Mouse (Mus musculus): Measurements from ENCODE around the gene Ctsw. TPM values are rescaled to one million over a fixed set of nuclear protein-coding genes. Genes with fewer than 3 reads are reported as not detected.

The Ctsw gene
- polyA plus RNA-seq, 1 experiment from 2014 or later = 1.1 TPM

GRCm38 (mm10) chr19:5457746-5458442 lies 10.4 kb downstream of the Ctsw start, which contains the start of gene Ccdc85b:
Gene Ccdc85b (minus strand): TSS chr19:5457894.
- peak within 1 kb of the TSS; percentile 92 for H3K27ac ChIP-seq
- H3K36me3 ChIP-seq = peaks cover 25% of the 10 kb centered on the region
- H3K9ac ChIP-seq = peak within 1 kb of the TSS; percentile 82
- H3K4me2 ChIP-seq = peak within 1 kb of the TSS; percentile 95
- H3K9me3 ChIP-seq (replicated peaks) = no peaks in the 10 kb centered on the region
- ATAC-seq (replicated peaks; ENCODE audit: low FRiP score) = peak; percentile 11; the same call in 1 of the 2 replicates
- H3K4me1 ChIP-seq = peaks cover 59% of the 10 kb centered on the region
- H3K27me3 ChIP-seq = 0 out of 2 replicates have a peak, but pooled peaks cover 2% of the 10 kb centered on the region
- WGBS = 15% methylated on average over 14 of the region's 14 CpGs
- H3K4me3 ChIP-seq (replicated peaks) = peak within 1 kb of the TSS; percentile 68

- Histone ChIP-seq H3K36me3 (peaks cover 18% of the 10 kb centered on the region), H3K4me1 (peaks cover 59% of the 10 kb centered on the region), H3K9me3 (replicated peaks) (no peaks in the 10 kb centered on the region), H3K4me2 (peak overlapping the region; percentile 95), H3K27ac (peak overlapping the region; percentile 92), H3K9ac (peak overlapping the region; percentile 82), H3K4me3 (replicated peaks) (peak overlapping the region; percentile 68), H3K27me3 (0 out of 2 replicates have a peak, but pooled peaks cover 2% of the 10 kb centered on the region)
- peak; percentile 90 for ATAC-seq (replicated peaks; ENCODE audit: low FRiP score)
- under 1% methylated on average over 67 of the region's 70 CpGs for WGBS
These were observed 11.2 kb downstream of the Ctsw start for GRCm38 (mm10) chr19:5456922-5457745.

- Histone ChIP-seq H3K9ac (peak overlapping the region; percentile 82), H3K4me1 (peaks cover 53% of the 10 kb centered on the region), H3K4me3 (replicated peaks) (peak overlapping the region; percentile 68), H3K36me3 (peaks cover 13% of the 10 kb centered on the region), H3K27me3 (0 out of 2 replicates have a peak, but pooled peaks cover 2% of the 10 kb centered on the region), H3K27ac (peak overlapping the region; percentile 92), H3K4me2 (peak overlapping the region; percentile 95), H3K9me3 (replicated peaks) (no peaks in the 10 kb centered on the region)
- no peak; the same call in 1 of the 2 replicates for ATAC-seq (replicated peaks; ENCODE audit: low FRiP score)
- WGBS = 3% methylated on average over 24 of the region's 26 CpGs
These were observed 11.9 kb downstream of the Ctsw start for GRCm38 (mm10) chr19:5456241-5456921.

DNA sequence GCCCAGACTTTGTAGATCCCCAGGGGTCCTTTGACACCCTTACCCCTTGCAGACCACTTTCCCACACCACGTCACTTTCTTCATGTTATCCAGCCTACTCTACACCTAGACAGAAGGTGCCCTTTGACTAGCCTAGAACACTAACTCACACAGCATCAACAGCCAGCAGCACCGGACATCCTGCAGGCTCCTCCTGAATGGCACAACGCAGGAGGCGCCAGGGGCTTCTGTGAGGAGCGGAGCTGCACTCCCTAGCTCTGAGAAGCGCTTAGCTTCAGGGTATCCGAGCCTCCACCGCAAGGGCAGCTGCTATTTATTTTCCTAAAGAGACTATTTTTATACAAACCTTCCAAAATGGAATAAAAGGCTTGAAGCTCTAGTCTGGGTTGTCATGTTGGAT lies 12.7 kb downstream of the Ctsw start:
- Histone ChIP-seq H3K9me3 (replicated peaks) (no peaks in the 10 kb centered on the region), H3K9ac (peak overlapping the region; percentile 6; the same call in 1 of the 2 replicates), H3K4me1 (peaks cover 47% of the 10 kb centered on the region), H3K4me3 (replicated peaks) (peak overlapping the region; percentile 68), H3K4me2 (peak overlapping the region; percentile 95), H3K27me3 (peaks cover 6% of the 10 kb centered on the region; the same call in 1 of the 2 replicates), H3K27ac (peak overlapping the region; percentile 92), H3K36me3 (peaks cover 13% of the 10 kb centered on the region)
- WGBS = 55% methylated on average over 8 of the region's 8 CpGs
- ATAC-seq (replicated peaks; ENCODE audit: low FRiP score) = no peak

GRCm38 (mm10) chr19:5455037-5455436 lies 13.3 kb downstream of the Ctsw start:
- Histone ChIP-seq H3K4me3 (replicated peaks) (peak overlapping the region; percentile 68), H3K9ac (peak overlapping the region; percentile 6), H3K4me1 (peaks cover 45% of the 10 kb centered on the region), H3K4me2 (peak overlapping the region; percentile 95), H3K9me3 (replicated peaks) (no peaks in the 10 kb centered on the region), H3K36me3 (peaks cover 13% of the 10 kb centered on the region), H3K27ac (no peak overlapping the region; the same call in 1 of the 2 replicates), H3K27me3 (peaks cover 11% of the 10 kb centered on the region)
- no peak for ATAC-seq (replicated peaks; ENCODE audit: low FRiP score)
- 66% methylated on average over 12 of the region's 12 CpGs for WGBS

- no peak for ATAC-seq (replicated peaks; ENCODE audit: low FRiP score)
- Histone ChIP-seq H3K4me3 (replicated peaks) (no peak overlapping the region), H3K4me1 (peaks cover 48% of the 10 kb centered on the region), H3K9ac (no peak overlapping the region), H3K36me3 (peaks cover 13% of the 10 kb centered on the region), H3K9me3 (replicated peaks) (no peaks in the 10 kb centered on the region), H3K27me3 (peaks cover 42% of the 10 kb centered on the region), H3K4me2 (no peak overlapping the region), H3K27ac (no peak overlapping the region)
- 78% methylated on average over 6 of the region's 6 CpGs for WGBS
These were observed 16.5 kb downstream of the Ctsw start for GRCm38 (mm10) chr19:5451766-5452165.

DNA sequence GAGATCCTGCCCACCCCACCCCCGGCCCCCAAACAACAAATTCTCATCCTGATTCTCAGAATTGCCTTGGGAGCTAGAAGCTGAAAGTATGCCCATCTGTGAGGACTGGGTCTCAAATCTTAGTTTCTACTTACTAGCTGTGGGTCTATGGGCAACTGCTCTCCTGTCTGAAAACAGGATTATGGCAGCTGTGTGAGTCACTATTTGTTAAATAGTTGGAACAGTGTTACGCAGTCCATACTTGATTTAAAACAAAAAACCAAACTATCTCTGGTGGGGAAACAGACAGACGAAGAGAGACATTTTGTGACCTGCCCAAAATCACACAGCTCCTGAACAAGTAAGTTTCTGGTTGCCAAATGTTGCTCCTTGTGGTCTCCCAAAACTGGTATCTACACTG lies 18.6 kb downstream of the Ctsw start:
- WGBS = 89% methylated on average over 3 of the region's 3 CpGs
- ATAC-seq (replicated peaks; ENCODE audit: low FRiP score) = no peak

DNA sequence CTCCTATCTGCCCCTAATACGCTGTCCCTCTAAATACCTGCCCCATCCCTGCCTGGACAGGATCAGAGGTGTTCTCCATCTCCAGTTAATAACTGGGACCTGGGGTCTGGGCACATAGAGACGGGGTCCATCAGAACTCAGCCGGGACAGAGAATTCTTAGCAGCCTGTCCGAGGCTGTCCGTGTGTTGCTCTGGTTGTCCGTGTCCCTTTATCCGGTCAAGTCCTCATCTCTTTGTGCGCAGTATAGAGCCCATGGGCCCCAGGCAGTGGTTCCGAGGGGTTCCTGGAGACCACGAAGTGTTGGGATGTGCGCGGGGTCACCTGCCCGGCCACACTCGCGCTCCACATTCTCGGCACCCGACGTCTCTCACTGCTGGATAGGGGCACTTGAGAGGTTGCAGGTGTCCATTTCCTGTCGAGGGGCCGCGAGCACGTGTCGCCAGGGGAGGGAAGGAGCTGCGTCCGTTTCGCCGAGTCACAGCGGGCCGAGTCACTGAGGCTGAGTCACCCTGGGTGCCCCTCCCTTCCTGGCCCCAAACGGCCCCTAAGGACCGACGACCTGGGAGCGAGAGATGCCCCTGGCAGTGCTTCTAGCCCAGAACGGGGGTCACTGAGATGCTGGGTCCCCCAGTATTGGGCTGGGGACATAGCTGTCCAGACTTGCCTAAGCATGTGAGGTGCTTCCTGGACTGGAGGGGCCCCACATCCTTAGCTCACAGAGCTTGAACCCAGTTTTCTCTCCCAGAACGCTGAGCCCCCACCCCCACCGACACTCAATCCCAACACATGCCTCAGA lies 19.8 kb downstream of the Ctsw start:
- Histone ChIP-seq H3K27ac (no peak overlapping the region), H3K4me1 (peaks cover 28% of the 10 kb centered on the region), H3K9ac (peak overlapping the region; percentile 40; the same call in 1 of the 2 replicates), H3K27me3 (peaks cover 59% of the 10 kb centered on the region), H3K4me2 (peak overlapping the region; percentile 98), H3K36me3 (peaks cover under 1% of the 10 kb centered on the region; the same call in 1 of the 2 replicates), H3K9me3 (replicated peaks) (no peaks in the 10 kb centered on the region), H3K4me3 (replicated peaks) (peak overlapping the region; percentile 58)
- WGBS = 5% methylated on average over 36 of the region's 36 CpGs
- 0 out of 2 replicates have a peak, but pooled peaks have one; percentile 20 for ATAC-seq (replicated peaks; ENCODE audit: low FRiP score)

More for the DNA sequence above, 18.6 kb downstream of the Ctsw start:
- Histone ChIP-seq H3K9me3 (replicated peaks) (no peaks in the 10 kb centered on the region), H3K27me3 (peaks cover 54% of the 10 kb centered on the region), H3K4me1 (peaks cover 33% of the 10 kb centered on the region), H3K9ac (no peak overlapping the region), H3K4me2 (no peak overlapping the region), H3K27ac (no peak overlapping the region), H3K4me3 (replicated peaks) (no peak overlapping the region), H3K36me3 (peaks cover 11% of the 10 kb centered on the region)

GRCm38 (mm10) chr19:5447515-5448353 lies 20.6 kb downstream of the Ctsw start, which contains the start of gene Fosl1:
Gene Fosl1 (plus strand): TSS chr19:5447547.
- Histone ChIP-seq H3K9ac (peak within 1 kb of the TSS; percentile 40), H3K4me1 (peaks cover 28% of the 10 kb centered on the region), H3K4me2 (peak within 1 kb of the TSS; percentile 98), H3K36me3 (no peaks in the 10 kb centered on the region), H3K27ac (no peak within 1 kb of the TSS), H3K27me3 (peaks cover 59% of the 10 kb centered on the region), H3K4me3 (replicated peaks) (peak within 1 kb of the TSS; percentile 58), H3K9me3 (replicated peaks) (no peaks in the 10 kb centered on the region)
- ATAC-seq (replicated peaks; ENCODE audit: low FRiP score) = peak; percentile 46
- WGBS = under 1% methylated on average over 70 of the region's 70 CpGs

DNA sequence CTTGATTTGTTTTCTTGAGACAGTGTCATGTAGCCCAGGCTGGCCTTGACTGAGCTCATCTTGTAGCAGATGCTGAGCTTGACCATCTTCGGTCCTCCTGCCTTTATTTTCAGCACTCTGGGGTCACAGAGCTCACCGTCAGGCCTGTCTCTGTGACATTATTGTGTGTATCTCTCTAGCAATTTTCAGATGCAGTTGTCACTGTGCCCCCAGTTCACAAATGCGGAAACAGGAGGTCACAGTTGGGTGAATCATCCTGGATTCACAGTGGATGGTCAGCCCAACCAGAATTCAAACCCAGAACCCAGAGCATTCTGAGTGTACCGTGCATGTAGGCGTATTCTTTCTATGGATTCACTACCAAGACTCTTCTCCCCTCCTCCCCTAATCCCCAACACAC lies 22.6 kb downstream of the Ctsw start:
- Histone ChIP-seq H3K9me3 (replicated peaks) (no peaks in the 10 kb centered on the region), H3K27ac (no peak overlapping the region), H3K4me1 (peaks cover 28% of the 10 kb centered on the region), H3K9ac (no peak overlapping the region), H3K4me2 (no peak overlapping the region), H3K27me3 (peaks cover 57% of the 10 kb centered on the region), H3K4me3 (replicated peaks) (no peak overlapping the region), H3K36me3 (no peaks in the 10 kb centered on the region)
- no peak for ATAC-seq (replicated peaks; ENCODE audit: low FRiP score)
- WGBS = 84% methylated on average over 5 of the region's 5 CpGs
